Mouse (Mus musculus): ENCODE measurements around the gene Shb.

Shb gene

GRCm38 (mm10) chr4:45527562-45528354 lies 4.5 kb downstream of the Shb start:
- peak; percentile 33 for DNase-seq (ENCODE audit: low spot score)

- DNase-seq (ENCODE audit: low spot score), result no peak
Observed at GRCm38 (mm10) chr4:45526846-45527561, 5.3 kb downstream of the Shb start.

GRCm38 (mm10) chr4:45526175-45526574 lies 6.1 kb downstream of the Shb start:
- DNase-seq (ENCODE audit: low spot score), result no peak

GRCm38 (mm10) chr4:45525541-45525940 lies 6.7 kb downstream of the Shb start:
- no peak for DNase-seq (ENCODE audit: low spot score)

GRCm38 (mm10) chr4:45524602-45525001 lies 7.7 kb downstream of the Shb start:
- no peak for DNase-seq (ENCODE audit: low spot score)

- DNase-seq (ENCODE audit: low spot score), result no peak
Observed at GRCm38 (mm10) chr4:45523360-45523759, 8.9 kb downstream of the Shb start.

GRCm38 (mm10) chr4:45522956-45523355 lies 9.3 kb downstream of the Shb start:
- no peak for DNase-seq (ENCODE audit: low spot score)

- DNase-seq (ENCODE audit: low spot score), result no peak
Observed at GRCm38 (mm10) chr4:45522583-45522900, 9.7 kb downstream of the Shb start.

GRCm38 (mm10) chr4:45521705-45522582 lies 10.3 kb downstream of the Shb start:
- no peak for DNase-seq (ENCODE audit: low spot score)

- DNase-seq (ENCODE audit: low spot score), result no peak
Observed at GRCm38 (mm10) chr4:45520375-45520774, 11.9 kb downstream of the Shb start.

GRCm38 (mm10) chr4:45517399-45517798 lies 14.9 kb downstream of the Shb start:
- DNase-seq (ENCODE audit: low spot score), result no peak

GRCm38 (mm10) chr4:45515894-45516293 lies 16.4 kb downstream of the Shb start:
- DNase-seq (ENCODE audit: low spot score), result no peak

GRCm38 (mm10) chr4:45514406-45514805 lies 17.9 kb downstream of the Shb start:
- no peak for DNase-seq (ENCODE audit: low spot score)

- DNase-seq (ENCODE audit: low spot score), result no peak
Observed at GRCm38 (mm10) chr4:45513791-45514293, 18.4 kb downstream of the Shb start.

GRCm38 (mm10) chr4:45513340-45513739 lies 18.9 kb downstream of the Shb start:
- no peak for DNase-seq (ENCODE audit: low spot score)

- DNase-seq (ENCODE audit: low spot score), result peak; percentile 77
Observed at GRCm38 (mm10) chr4:45510163-45510562, 22.1 kb downstream of the Shb start.

GRCm38 (mm10) chr4:45509416-45509815 lies 22.9 kb downstream of the Shb start:
- no peak for DNase-seq (ENCODE audit: low spot score)

- no peak for DNase-seq (ENCODE audit: low spot score)
Observed at GRCm38 (mm10) chr4:45508469-45508868, 23.8 kb downstream of the Shb start.

GRCm38 (mm10) chr4:45507476-45507875 lies 24.8 kb downstream of the Shb start:
- DNase-seq (ENCODE audit: low spot score), result no peak

GRCm38 (mm10) chr4:45507039-45507438 lies 25.2 kb downstream of the Shb start:
- no peak for DNase-seq (ENCODE audit: low spot score)

- no peak for DNase-seq (ENCODE audit: low spot score)
Observed at GRCm38 (mm10) chr4:45506613-45507012, 25.7 kb downstream of the Shb start.

GRCm38 (mm10) chr4:45505671-45506070 lies 26.6 kb downstream of the Shb start:
- no peak for DNase-seq (ENCODE audit: low spot score)
